Mouse (Mus musculus): ENCODE results near the gene Cds1.

The Cds1 gene

GRCm38 (mm10) chr5:101764554-101765347, at the start of gene Cds1:
TSS of gene Cds1 (plus strand) at chr5:101765130.
- DNase-seq = peak; percentile 53 to 65

DNA sequence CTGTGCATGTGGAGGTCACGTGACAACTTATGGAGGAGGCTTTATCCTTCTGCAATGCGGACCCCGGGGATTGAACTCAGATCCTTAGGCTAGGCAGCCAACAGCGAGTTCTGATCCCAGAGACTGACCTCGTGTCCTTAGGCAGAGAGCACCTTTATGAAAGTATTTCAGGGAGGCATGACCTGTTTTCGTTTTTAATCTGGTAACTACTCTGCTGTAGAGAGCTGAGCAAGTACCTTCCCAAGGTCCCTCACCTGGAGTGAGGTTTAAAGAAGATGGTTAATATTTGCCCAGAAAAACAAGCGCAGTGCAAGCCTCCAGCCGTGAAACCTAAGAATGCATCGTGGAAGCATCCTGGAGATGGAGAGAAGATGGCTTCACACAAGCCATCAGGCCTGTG, 40.7 kb upstream of the Cds1 start:
- DNase-seq = no peak

DNA sequence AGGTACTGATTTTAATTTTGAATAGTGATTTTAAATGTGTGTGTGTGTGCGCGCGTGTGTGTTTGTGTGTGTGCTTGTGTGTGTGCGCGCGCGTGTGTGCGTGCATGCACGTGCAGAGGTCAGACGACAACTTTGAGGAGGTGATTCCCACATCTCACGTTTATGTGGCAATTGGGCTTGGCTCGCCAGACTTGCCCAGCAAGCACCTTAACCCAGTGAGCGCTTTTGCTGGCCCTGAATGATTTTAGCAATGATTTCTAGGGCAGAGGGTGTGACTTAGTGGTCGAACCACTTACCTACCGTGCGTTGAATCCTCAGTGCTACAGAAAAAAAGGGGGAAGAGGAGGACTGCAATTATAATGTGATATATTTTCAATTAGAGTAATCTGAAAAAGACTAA, 40.2 kb upstream of the Cds1 start:
- no peak for DNase-seq

GRCm38 (mm10) chr5:101725703-101726102, 39.2 kb upstream of the Cds1 start:
- no peak for DNase-seq

GRCm38 (mm10) chr5:101726371-101726770, 38.6 kb upstream of the Cds1 start:
- no peak for DNase-seq

- no peak for DNase-seq
Measured at GRCm38 (mm10) chr5:101728304-101728905, 36.5 kb upstream of the Cds1 start.

GRCm38 (mm10) chr5:101737341-101737740, 27.6 kb upstream of the Cds1 start:
- no peak for DNase-seq

DNA sequence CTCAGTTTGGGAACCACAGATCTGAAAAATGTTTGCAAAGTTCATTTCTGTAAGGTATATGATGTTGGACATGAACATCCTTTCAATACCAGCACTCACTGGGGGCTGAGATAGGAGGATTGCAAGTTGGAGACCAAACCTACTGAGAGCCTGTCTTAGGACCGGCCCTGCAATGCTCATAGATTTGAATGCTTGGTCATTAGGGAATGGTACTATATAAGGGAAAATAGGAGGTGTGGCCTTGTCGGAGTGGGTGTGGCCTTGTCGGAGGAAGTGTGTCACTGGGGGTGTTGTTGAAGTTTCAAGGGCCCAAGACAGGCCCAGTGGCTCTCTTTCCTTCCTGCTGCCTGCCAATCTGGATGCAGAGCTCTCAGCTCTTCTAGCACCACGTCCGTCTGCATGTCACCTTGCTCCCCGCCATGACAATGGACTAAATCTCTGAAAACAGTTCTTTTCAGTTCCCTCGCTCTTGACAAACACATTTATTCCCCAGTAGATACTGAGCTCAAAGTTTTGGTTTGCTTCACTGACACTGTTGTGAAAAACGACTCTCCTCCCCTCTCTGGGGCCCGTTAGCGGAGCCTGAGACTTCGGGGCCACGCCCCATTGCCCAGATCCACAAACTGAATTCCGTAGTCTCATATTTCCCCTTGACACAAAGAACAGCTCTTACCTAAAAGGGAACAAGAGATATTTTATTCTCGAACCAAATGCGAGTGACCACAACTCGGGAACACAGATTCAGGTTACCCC, 24.3 kb upstream of the Cds1 start:
- DNase-seq = no peak

- DNase-seq = no peak
Measured at GRCm38 (mm10) chr5:101741224-101741591, 23.7 kb upstream of the Cds1 start.

- no peak for DNase-seq
Measured at GRCm38 (mm10) chr5:101742014-101742413, 22.9 kb upstream of the Cds1 start.

DNA sequence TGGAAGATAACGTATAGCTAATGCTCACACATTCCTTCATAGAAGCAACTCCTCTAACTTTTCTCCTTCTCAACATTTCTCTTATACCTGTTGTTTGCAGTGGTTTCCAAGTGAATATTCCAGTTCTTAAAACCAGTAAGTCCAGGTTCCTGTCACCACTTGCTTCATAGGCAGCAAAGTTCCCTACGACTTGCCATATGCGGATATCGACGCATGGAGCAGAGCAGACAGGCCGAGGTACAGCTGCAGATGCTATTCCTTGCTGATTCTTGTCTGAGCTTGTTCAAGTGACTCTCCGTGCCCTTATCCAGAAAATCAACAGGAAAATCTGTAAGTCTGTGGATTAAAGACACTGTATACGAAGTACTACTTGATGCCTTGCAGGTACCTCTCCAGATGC, 22.5 kb upstream of the Cds1 start:
- DNase-seq = no peak

- no peak for DNase-seq
Measured at GRCm38 (mm10) chr5:101744886-101745285, 20.0 kb upstream of the Cds1 start.

GRCm38 (mm10) chr5:101753680-101754079, 11.2 kb upstream of the Cds1 start:
- DNase-seq = no peak

DNA sequence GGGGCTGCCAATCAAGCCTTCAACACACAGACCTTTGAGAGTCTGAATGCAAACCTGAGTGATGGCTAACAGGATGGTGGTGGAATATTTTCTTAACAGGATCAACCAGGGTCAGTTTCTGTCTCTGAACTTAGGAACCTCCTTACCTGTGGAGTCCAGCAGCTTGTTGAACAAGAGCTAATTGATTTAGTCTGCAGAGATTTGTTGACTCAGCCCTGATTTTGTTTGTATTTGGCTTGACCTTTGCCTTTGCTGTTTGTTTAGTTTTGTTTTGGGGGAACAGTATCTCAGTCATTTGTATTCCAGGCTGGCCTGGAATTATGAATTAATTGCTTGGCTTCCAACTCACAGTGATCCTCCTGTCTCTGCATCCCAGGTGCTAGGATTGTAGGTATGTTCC, 7.3 kb upstream of the Cds1 start:
- no peak for DNase-seq

DNA sequence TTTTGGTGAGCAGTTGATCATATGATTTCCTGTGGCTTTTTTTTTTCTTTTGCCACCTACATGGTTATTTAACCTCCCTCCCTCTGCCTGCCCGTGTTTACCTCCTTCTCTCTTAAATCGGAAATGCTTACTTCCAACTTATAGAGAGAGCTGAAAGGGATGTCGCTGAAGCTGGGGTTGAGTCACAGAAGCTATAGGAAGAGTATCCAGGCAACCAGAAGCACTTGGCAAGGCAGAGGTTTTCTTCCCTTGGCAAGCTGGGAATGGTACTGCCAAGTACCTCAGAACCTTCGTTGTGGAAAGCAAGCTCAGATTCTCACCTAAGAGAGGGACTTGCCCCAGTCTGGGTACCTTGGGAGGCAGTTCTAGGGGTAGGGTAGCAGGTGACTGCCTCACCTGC, 3.2 kb upstream of the Cds1 start:
- DNase-seq = no peak

DNA sequence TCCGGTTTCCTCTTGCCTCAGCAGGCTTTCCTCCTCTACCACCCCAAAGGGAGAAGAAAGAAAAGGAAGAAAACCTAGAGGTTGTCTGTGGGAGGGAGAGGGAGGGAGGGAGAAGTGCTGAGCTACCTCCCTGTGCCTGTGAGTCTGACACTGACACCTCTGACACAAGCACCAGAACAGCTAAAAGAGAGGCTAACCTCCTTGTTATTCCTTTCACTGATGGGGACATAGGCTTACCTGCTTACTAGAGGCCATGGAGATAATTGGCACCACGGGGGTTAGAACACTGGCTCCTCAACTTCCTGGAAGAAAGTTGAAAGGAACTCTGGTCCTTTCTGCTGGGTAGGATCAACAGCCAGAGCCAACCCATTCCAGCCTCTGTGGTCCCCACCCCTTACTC, 1.4 kb upstream of the Cds1 start:
- no peak for DNase-seq

DNA sequence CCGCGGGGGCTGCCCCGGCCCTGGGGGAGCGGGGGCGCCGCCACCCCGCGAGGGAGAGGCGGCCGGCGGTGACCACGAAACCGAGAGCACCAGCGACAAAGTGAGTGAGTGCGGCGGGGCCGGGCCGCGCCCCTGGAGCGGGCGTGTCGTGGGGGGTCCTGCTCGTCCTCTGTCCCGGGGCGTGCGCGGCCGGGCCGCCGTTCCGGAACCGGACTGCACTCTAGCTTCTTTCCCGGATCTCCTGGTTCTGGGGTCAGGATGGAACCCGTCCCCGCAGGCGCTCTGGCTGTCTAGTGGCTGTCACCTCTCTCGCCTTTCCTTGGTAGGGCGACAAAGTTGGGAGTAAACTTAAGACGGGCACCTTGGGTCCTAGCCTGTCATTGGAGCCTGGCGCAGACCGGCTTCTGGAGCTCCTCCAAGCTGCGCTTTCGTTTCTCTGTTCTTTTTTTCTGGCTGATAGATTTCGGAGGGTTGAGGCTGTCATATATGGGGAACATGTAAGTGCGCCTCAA, 516 bp downstream of the Cds1 start:
- DNase-seq = no peak

GRCm38 (mm10) chr5:101766248-101766647, 1.3 kb downstream of the Cds1 start:
- no peak for DNase-seq

- DNase-seq = no peak
Measured at GRCm38 (mm10) chr5:101767086-101767485, 2.2 kb downstream of the Cds1 start.

- no peak for DNase-seq
Measured at GRCm38 (mm10) chr5:101767486-101767885, 2.6 kb downstream of the Cds1 start.

DNA sequence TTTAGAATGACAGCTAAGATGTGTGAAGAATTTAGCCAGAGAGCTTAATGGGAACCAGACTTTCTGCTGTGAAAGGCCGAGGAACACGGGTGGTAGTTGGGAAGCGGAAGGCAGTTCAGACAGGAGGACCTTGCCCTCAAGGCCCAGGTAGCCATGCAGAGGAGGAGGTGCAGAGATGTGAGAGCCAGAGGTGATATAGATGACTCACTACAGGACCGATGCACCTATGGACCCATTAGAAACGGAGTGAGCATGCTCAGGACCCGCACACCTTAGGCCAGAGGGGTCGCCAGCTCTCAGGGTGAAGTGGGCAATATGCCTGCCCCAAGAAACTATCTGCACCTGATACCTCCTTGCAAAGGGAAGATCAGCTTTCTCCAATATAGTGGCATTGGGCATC, 3.6 kb downstream of the Cds1 start:
- no peak for DNase-seq

DNA sequence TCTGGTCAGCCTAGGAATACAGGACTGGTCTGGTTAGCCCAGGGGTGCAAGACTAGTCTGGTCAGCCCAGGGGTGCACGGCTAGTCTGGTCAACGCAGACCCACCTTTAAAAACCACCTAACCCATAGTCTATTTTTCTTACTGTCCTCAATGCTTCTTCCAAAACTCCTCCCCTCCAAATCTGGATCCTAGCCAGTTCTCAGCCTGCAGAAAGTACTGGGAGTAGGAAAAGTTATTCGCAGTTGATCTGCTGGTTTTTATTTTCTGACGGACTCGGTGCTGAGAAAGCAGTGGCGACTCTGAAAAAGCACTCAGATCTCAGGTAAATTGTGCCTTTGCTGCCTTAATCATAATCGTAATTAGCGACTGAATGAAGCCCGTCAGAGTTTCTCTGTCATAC, 7.7 kb downstream of the Cds1 start:
- DNase-seq = no peak

- DNase-seq = no peak
Measured at GRCm38 (mm10) chr5:101775262-101775661, 10.3 kb downstream of the Cds1 start.

GRCm38 (mm10) chr5:101776528-101776927, 11.6 kb downstream of the Cds1 start:
- no peak for DNase-seq

All from thymus, postnatal 36 days (tissue).